In the genomic region with DNA sequence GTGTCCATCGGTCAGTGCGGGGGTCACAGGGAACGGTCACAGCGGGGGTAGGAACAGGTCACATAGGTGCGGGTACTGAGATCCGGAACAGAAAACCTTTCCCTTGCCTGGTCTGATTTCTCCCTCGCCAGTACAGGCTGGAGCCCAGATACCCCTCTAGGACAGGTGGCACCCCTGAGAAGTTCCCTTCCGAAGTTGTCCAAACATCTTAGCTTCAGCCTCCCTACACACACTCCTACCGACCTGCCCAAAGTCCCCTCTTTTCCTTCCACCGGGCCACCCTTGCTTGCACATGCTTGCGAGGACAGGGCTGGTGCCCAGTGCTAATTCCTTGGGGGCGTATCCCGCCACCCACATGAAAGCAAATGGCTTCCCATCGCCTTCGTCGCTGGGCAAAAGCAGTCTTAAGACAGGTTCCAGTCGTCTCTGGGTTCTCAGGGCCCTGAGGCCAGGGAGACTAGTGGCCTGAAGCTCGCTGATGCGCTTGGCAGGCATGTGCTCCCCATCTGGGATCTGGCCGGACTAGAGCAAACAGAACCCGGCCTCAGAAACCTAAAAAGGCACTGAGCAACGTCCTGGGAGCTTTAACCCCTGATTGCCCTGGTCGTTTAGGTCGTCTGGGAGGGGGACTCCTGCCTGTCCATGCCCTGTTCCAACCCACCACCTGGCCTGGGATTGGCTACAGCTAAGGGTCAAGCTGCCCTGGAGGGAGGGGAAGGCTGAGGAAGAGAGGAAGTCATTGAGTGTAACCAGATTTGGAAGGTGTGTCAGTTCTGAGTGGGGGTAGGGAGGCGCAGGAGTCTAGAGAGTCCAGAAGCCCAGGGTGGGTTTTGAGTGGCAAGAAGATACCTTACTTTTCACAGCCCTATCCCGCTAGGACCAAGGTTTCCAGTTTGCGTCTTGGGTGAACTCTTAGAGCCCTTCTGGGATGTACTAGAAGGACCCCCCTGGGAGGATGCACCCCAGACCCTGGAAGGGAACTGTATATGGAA, we compare ENCODE assay signal across 8 mouse cellular contexts. TPM values are rescaled to one million over a fixed set of nuclear protein-coding genes. Genes with fewer than 3 reads are reported as not detected.
DNase-seq lines count a peak whose midpoint lies in the region; ATAC-seq and TF ChIP-seq lines count a peak whose summit lies in the region.

No protein-coding gene starts in this region.

- TF ChIP-seq CTCF in liver, postnatal 0 days (IDR thresholded peaks at IDR 0.05; ENCODE audit: low read depth) = no peak
- no peak for TF ChIP-seq CTCF in stomach, postnatal 0 days (IDR thresholded peaks at IDR 0.05; ENCODE audit: low read depth)

- H3K9me3 ChIP-seq in lung, embryonic 16.5 days (ENCODE audit: control insufficient read depth, low read length) = no peaks in the 10 kb centered on the region
- H3K9me3 ChIP-seq in forebrain, embryonic 10.5 days = no peaks in the 10 kb centered on the region
- no peaks in the 10 kb centered on the region for H3K9me3 ChIP-seq in liver, postnatal 0 days (ENCODE audit: low read length)
- no peaks in the 10 kb centered on the region for H3K9me3 ChIP-seq in stomach, postnatal 0 days (ENCODE audit: control insufficient read depth, low read length)

- 7% methylated on average over 27 of the region's 27 CpGs for WGBS in lung, embryonic 16.5 days
- 3% methylated on average over 27 of the region's 27 CpGs for WGBS in forebrain, embryonic 10.5 days
- WGBS in liver, postnatal 0 days (ENCODE audit: insufficient replicate concordance) = 7% methylated on average over 27 of the region's 27 CpGs
- WGBS in stomach, postnatal 0 days = 7% methylated on average over 27 of the region's 27 CpGs

- peak overlapping the region; percentile 65 for H3K4me3 ChIP-seq in lung, embryonic 16.5 days (ENCODE audit: low read length)
- peak overlapping the region; percentile 59 for H3K4me3 ChIP-seq in forebrain, embryonic 10.5 days
- peak overlapping the region; percentile 44 for H3K4me3 ChIP-seq in liver, postnatal 0 days (ENCODE audit: low read depth, low read length)
- peak overlapping the region; percentile 62 for H3K4me3 ChIP-seq in stomach, postnatal 0 days (ENCODE audit: low read depth, low read length)

- intact Hi-C loops in heart, postnatal 10 days (cut with DNase I) = loop anchor here (2.0 to 5.0 kb wide), 3 partner anchors 37 to 77 kb away; partner anchors contain the start of genes Ccdc136 and Opn1sw

- peaks cover 23% of the 10 kb centered on the region for H3K4me1 ChIP-seq in lung, embryonic 16.5 days (replicated peaks; ENCODE audit: control insufficient read depth, insufficient read depth, low read length)
- peaks cover 64% of the 10 kb centered on the region for H3K4me1 ChIP-seq in forebrain, embryonic 10.5 days
- peaks cover 12% of the 10 kb centered on the region; the same call in 1 of the 2 replicates for H3K4me1 ChIP-seq in liver, postnatal 0 days (ENCODE audit: insufficient read depth)
- H3K4me1 ChIP-seq in stomach, postnatal 0 days (replicated peaks; ENCODE audit: control insufficient read depth, insufficient read depth) = no peaks in the 10 kb centered on the region

- TF ChIP-seq EP300 in liver, postnatal 0 days (IDR thresholded peaks at IDR 0.05; ENCODE audit: low read depth) = no peak
- TF ChIP-seq EP300 in stomach, postnatal 0 days (optimal IDR thresholded peaks at IDR 0.05) = no peak

- H3K27me3 ChIP-seq in lung, embryonic 16.5 days (ENCODE audit: control insufficient read depth, insufficient read depth, low read depth, low read length) = peaks cover 21% of the 10 kb centered on the region
- H3K27me3 ChIP-seq in forebrain, embryonic 10.5 days (ENCODE audit: poor library complexity, severe bottlenecking) = peaks cover 66% of the 10 kb centered on the region
- peaks cover 60% of the 10 kb centered on the region for H3K27me3 ChIP-seq in liver, postnatal 0 days (ENCODE audit: insufficient read depth, low read length)
- H3K27me3 ChIP-seq in stomach, postnatal 0 days (ENCODE audit: control insufficient read depth, insufficient read depth, low read length) = peaks cover 3% of the 10 kb centered on the region; the same call in 1 of the 2 replicates

- DNase-seq in lung, adult 18-20 months = no peak
- DNase-seq in forebrain, embryonic 10.5 days (ENCODE audit: extremely low spot score, low spot score) = peak; percentile 49
- peak; percentile 81 to 87 for DNase-seq in heart, postnatal 10 days
- no peak for DNase-seq in liver, postnatal 0 days
- no peak for DNase-seq in stomach, postnatal 0 days (ENCODE audit: low spot score)
- no peak for DNase-seq in thymus, postnatal 10 days (ENCODE audit: low spot score in 2 of 2)

- H3K27ac ChIP-seq in lung, embryonic 16.5 days (ENCODE audit: low read length) = peak overlapping the region; percentile 45; the same call in 1 of the 2 replicates
- peak overlapping the region; percentile 80 for H3K27ac ChIP-seq in forebrain, embryonic 10.5 days
- H3K27ac ChIP-seq in liver, postnatal 0 days (ENCODE audit: low read depth) = no peak overlapping the region
- peak overlapping the region; percentile 85 for H3K27ac ChIP-seq in stomach, postnatal 0 days (replicated peaks)

- no peak for ATAC-seq in lung, embryonic 16.5 days (ENCODE audit: low read depth)
- no peak for ATAC-seq in liver, postnatal 0 days
- peak; percentile 12; the same call in 1 of the 2 replicates for ATAC-seq in stomach, postnatal 0 days (ENCODE audit: low FRiP score, low TSS enrichment)
- ATAC-seq in frontal cortex, adult (ENCODE audit: low TSS enrichment) = no peak

- H3K9ac ChIP-seq in lung, embryonic 16.5 days (ENCODE audit: low read length) = peak overlapping the region; percentile 74
- no peak overlapping the region; the same call in 1 of the 2 replicates for H3K9ac ChIP-seq in liver, postnatal 0 days (replicated peaks)
- peak overlapping the region; percentile 75 for H3K9ac ChIP-seq in stomach, postnatal 0 days (ENCODE audit: low read length)

- H3K36me3 ChIP-seq in lung, embryonic 16.5 days (ENCODE audit: control insufficient read depth, insufficient read depth, low read length) = no peaks in the 10 kb centered on the region
- no peaks in the 10 kb centered on the region for H3K36me3 ChIP-seq in forebrain, embryonic 10.5 days (replicated peaks)
- no peaks in the 10 kb centered on the region for H3K36me3 ChIP-seq in liver, postnatal 0 days (replicated peaks; ENCODE audit: insufficient read depth, low read length)
- no peaks in the 10 kb centered on the region for H3K36me3 ChIP-seq in stomach, postnatal 0 days (ENCODE audit: control insufficient read depth, insufficient read depth, low read length)

- peak overlapping the region; percentile 94 for H3K4me2 ChIP-seq in lung, embryonic 16.5 days (ENCODE audit: low read depth, low read length)
- peak overlapping the region; percentile 73 for H3K4me2 ChIP-seq in liver, postnatal 0 days (ENCODE audit: low read depth, low read length)
- H3K4me2 ChIP-seq in stomach, postnatal 0 days (replicated peaks; ENCODE audit: low read depth) = peak overlapping the region; percentile 69

RNA-seq across cellular contexts. Expression of gene Flnc, which starts 1.0 kb away (rescaled TPM):
- polyA plus RNA-seq in lung, embryonic 16.5 days (2015; fragmentation: Nextera tagmentation; extraction: Ambion mirVana) = 5.7 and 5.8 TPM in 2 replicates
- polyA plus RNA-seq in forebrain, embryonic 10.5 days (2016; fragmentation: Nextera tagmentation; extraction: Ambion mirVana) = 2.1 and 2.6 TPM in 2 replicates
- total RNA-seq in heart, postnatal 10 days (2021) = 100 to 1,000 TPM; 214 to 246 TPM
- 0.07 and 0.24 TPM in 2 replicates for polyA plus RNA-seq in liver, postnatal 0 days (2015; fragmentation: Nextera tagmentation; extraction: Ambion mirVana)
- polyA plus RNA-seq in stomach, postnatal 0 days (2015; fragmentation: Nextera tagmentation; extraction: Ambion mirVana) = 5.5 and 5.9 TPM in 2 replicates

RNA-seq across cellular contexts. Expression of gene Atp6v1f, which starts 33.4 kb away (rescaled TPM):
- polyA plus RNA-seq in lung, embryonic 16.5 days (2015; fragmentation: Nextera tagmentation; extraction: Ambion mirVana) = 208 and 220 TPM in 2 replicates
- polyA plus RNA-seq in forebrain, embryonic 10.5 days (2016; fragmentation: Nextera tagmentation; extraction: Ambion mirVana) = 187 and 200 TPM in 2 replicates
- total RNA-seq in heart, postnatal 10 days (2021) = 100 to 1,000 TPM; 118 to 124 TPM
- 165 and 170 TPM in 2 replicates for polyA plus RNA-seq in liver, postnatal 0 days (2015; fragmentation: Nextera tagmentation; extraction: Ambion mirVana)
- 263 and 269 TPM in 2 replicates for polyA plus RNA-seq in stomach, postnatal 0 days (2015; fragmentation: Nextera tagmentation; extraction: Ambion mirVana)

RNA-seq across cellular contexts. Expression of gene Atp6v1fnb, which starts 37.1 kb away (rescaled TPM):
- not detected in 2 replicates for polyA plus RNA-seq in lung, embryonic 16.5 days (2015; fragmentation: Nextera tagmentation; extraction: Ambion mirVana)
- 0.22 TPM in 1 of 2 replicates, not detected in the other for polyA plus RNA-seq in forebrain, embryonic 10.5 days (2016; fragmentation: Nextera tagmentation; extraction: Ambion mirVana)
- total RNA-seq in heart, postnatal 10 days (2021) = not detected
- polyA plus RNA-seq in liver, postnatal 0 days (2015; fragmentation: Nextera tagmentation; extraction: Ambion mirVana) = not detected in 2 replicates
- polyA plus RNA-seq in stomach, postnatal 0 days (2015; fragmentation: Nextera tagmentation; extraction: Ambion mirVana) = not detected in 2 replicates

RNA-seq across cellular contexts. Expression of gene Ccdc136, which starts 38.0 kb away (rescaled TPM):
- 12.8 and 13.8 TPM in 2 replicates for polyA plus RNA-seq in lung, embryonic 16.5 days (2015; fragmentation: Nextera tagmentation; extraction: Ambion mirVana)
- 21.2 and 21.6 TPM in 2 replicates for polyA plus RNA-seq in forebrain, embryonic 10.5 days (2016; fragmentation: Nextera tagmentation; extraction: Ambion mirVana)
- total RNA-seq in heart, postnatal 10 days (2021) = 1 to 10 TPM; 6.1 to 7.9 TPM
- polyA plus RNA-seq in liver, postnatal 0 days (2015; fragmentation: Nextera tagmentation; extraction: Ambion mirVana) = 0.09 and 0.22 TPM in 2 replicates
- 12.4 and 12.6 TPM in 2 replicates for polyA plus RNA-seq in stomach, postnatal 0 days (2015; fragmentation: Nextera tagmentation; extraction: Ambion mirVana)

RNA-seq across cellular contexts. Expression of gene Opn1sw, which starts 45.8 kb away (rescaled TPM):
- polyA plus RNA-seq in lung, embryonic 16.5 days (2015; fragmentation: Nextera tagmentation; extraction: Ambion mirVana) = 0.35 and 0.48 TPM in 2 replicates
- polyA plus RNA-seq in forebrain, embryonic 10.5 days (2016; fragmentation: Nextera tagmentation; extraction: Ambion mirVana) = 0.24 and 0.28 TPM in 2 replicates
- not detected for total RNA-seq in heart, postnatal 10 days (2021)
- 0.06 and 0.12 TPM in 2 replicates for polyA plus RNA-seq in liver, postnatal 0 days (2015; fragmentation: Nextera tagmentation; extraction: Ambion mirVana)
- 1.9 and 2.1 TPM in 2 replicates for polyA plus RNA-seq in stomach, postnatal 0 days (2015; fragmentation: Nextera tagmentation; extraction: Ambion mirVana)

Comparison
In these comparisons a context has a peak if more than half of its experiments do, and no peak if none do; other contexts are left out.
1. DNase-seq: peak in forebrain, embryonic 10.5 days (single experiment) and heart, postnatal 10 days (2 of 2); none in lung, adult 18-20 months (0 of 2), liver, postnatal 0 days (single experiment), stomach, postnatal 0 days (single experiment) and thymus, postnatal 10 days (0 of 2).
2. Peak in every context shown above with its lines, with median percentiles within 50 percentile points of each other: H3K4me2 ChIP-seq and H3K4me3 ChIP-seq.